19 mouse cellular contexts compared by ENCODE assay signal in genomic region chr1:132143730-132144129, GRCm38 (mm10). TPM values are rescaled to one million over a fixed set of nuclear protein-coding genes. Genes with fewer than 3 reads are reported as not detected.
DNase-seq lines count a peak whose midpoint lies in the region; ATAC-seq and TF ChIP-seq lines count a peak whose summit lies in the region.
"Had no signal": no experiment of that assay in that cellular context is flagged by ENCODE, and none has a peak within 500 bp of the region (broad histone marks: within the 10 kb centered on the region; RNA-seq: fewer than 3 reads in every experiment).

No protein-coding gene starts in this region.

- H3K4me2 ChIP-seq in embryonic facial prominence, embryonic 12.5 days (replicated peaks): no peak overlapping the region
- H3K4me2 ChIP-seq in forebrain, embryonic 13.5 days: no peak overlapping the region
- no peak overlapping the region for H3K4me2 ChIP-seq in midbrain, embryonic 14.5 days (ENCODE audit: low read length)
- H3K4me2 ChIP-seq: kidney, embryonic 15.5 days; limb, embryonic 15.5 days had no signal

- H3K9me3 ChIP-seq in embryonic facial prominence, embryonic 12.5 days: no peaks in the 10 kb centered on the region
- H3K9me3 ChIP-seq in forebrain, embryonic 13.5 days (replicated peaks): no peaks in the 10 kb centered on the region
- no peaks in the 10 kb centered on the region for H3K9me3 ChIP-seq in midbrain, embryonic 14.5 days (ENCODE audit: control insufficient read depth, low read length)
- H3K9me3 ChIP-seq: kidney, embryonic 15.5 days; limb, embryonic 15.5 days had no signal

- H3K4me3 ChIP-seq in layer of hippocampus, adult 2 months: no peak overlapping the region
- H3K4me3 ChIP-seq in embryonic facial prominence, embryonic 12.5 days: no peak overlapping the region
- no peak overlapping the region for H3K4me3 ChIP-seq in forebrain, embryonic 13.5 days
- H3K4me3 ChIP-seq in midbrain, embryonic 14.5 days (replicated peaks; ENCODE audit: low read depth, low read length): no peak overlapping the region
- H3K4me3 ChIP-seq: kidney, embryonic 15.5 days; limb, embryonic 15.5 days had no signal

- TF ChIP-seq CTCF in layer of hippocampus, adult 2 months (conservative IDR thresholded peaks at IDR 0.05): no peak

- WGBS in embryonic facial prominence, embryonic 12.5 days: 58% methylated on average over 4 of the region's 4 CpGs
- WGBS in forebrain, embryonic 13.5 days: 67% methylated on average over 4 of the region's 4 CpGs
- 57% methylated on average over 4 of the region's 4 CpGs for WGBS in midbrain, embryonic 14.5 days

- peaks cover 6% of the 10 kb centered on the region; the same call in 1 of the 2 replicates for H3K4me1 ChIP-seq in embryonic facial prominence, embryonic 12.5 days
- H3K4me1 ChIP-seq in forebrain, embryonic 13.5 days: peaks cover 27% of the 10 kb centered on the region
- peaks cover 28% of the 10 kb centered on the region for H3K4me1 ChIP-seq in midbrain, embryonic 14.5 days (ENCODE audit: control insufficient read depth, insufficient read depth, low read length)

- H3K27me3 ChIP-seq in embryonic facial prominence, embryonic 12.5 days: 0 out of 2 replicates have a peak, but pooled peaks cover 13% of the 10 kb centered on the region
- H3K27me3 ChIP-seq in forebrain, embryonic 13.5 days: peaks cover 15% of the 10 kb centered on the region
- peaks cover 10% of the 10 kb centered on the region for H3K27me3 ChIP-seq in midbrain, embryonic 14.5 days (ENCODE audit: control insufficient read depth, insufficient read depth, low read length)

- peak overlapping the region; percentile 40; the same call in 1 of the 2 replicates for H3K27ac ChIP-seq in layer of hippocampus, adult 2 months
- no peak overlapping the region for H3K27ac ChIP-seq in embryonic facial prominence, embryonic 12.5 days
- no peak overlapping the region for H3K27ac ChIP-seq in forebrain, embryonic 13.5 days
- peak overlapping the region; percentile 52 for H3K27ac ChIP-seq in midbrain, embryonic 14.5 days (replicated peaks; ENCODE audit: low read depth, low read length)
- H3K27ac ChIP-seq: kidney, embryonic 15.5 days; limb, embryonic 15.5 days had no signal

- 0 out of 2 replicates have a peak overlapping the region, but pooled peaks have one; percentile 3 for H3K9ac ChIP-seq in embryonic facial prominence, embryonic 12.5 days
- 0 out of 2 replicates have a peak overlapping the region, but pooled peaks have one; percentile 2 for H3K9ac ChIP-seq in forebrain, embryonic 13.5 days
- H3K9ac ChIP-seq in midbrain, embryonic 14.5 days (replicated peaks; ENCODE audit: low read length): no peak overlapping the region
- H3K9ac ChIP-seq: kidney, embryonic 15.5 days; limb, embryonic 15.5 days had no signal

- no peaks in the 10 kb centered on the region for H3K36me3 ChIP-seq in embryonic facial prominence, embryonic 12.5 days
- no peaks in the 10 kb centered on the region for H3K36me3 ChIP-seq in forebrain, embryonic 13.5 days (ENCODE audit: poor library complexity, severe bottlenecking)
- no peaks in the 10 kb centered on the region for H3K36me3 ChIP-seq in midbrain, embryonic 14.5 days (ENCODE audit: control insufficient read depth, insufficient read depth, low read length)
- H3K36me3 ChIP-seq: kidney, embryonic 15.5 days; limb, embryonic 15.5 days had no signal

- no peak for ATAC-seq in embryonic facial prominence, embryonic 12.5 days (ENCODE audit: insufficient number of reproducible peaks, insufficient read depth, low FRiP score, low TSS enrichment)
- ATAC-seq in forebrain, embryonic 13.5 days: peak; percentile 4; the same call in 1 of the 2 replicates
- no peak for ATAC-seq in midbrain, embryonic 14.5 days (ENCODE audit: low FRiP score, low TSS enrichment)
- ATAC-seq: CD4-positive, CD25-positive, alpha-beta regulatory T cell, adult 4 months had no signal

- DNase-seq in layer of hippocampus, adult 2 months (ENCODE audit: low spot score in 2 of 2): peak in 1 of 2 experiments; percentile 23
- no peak for DNase-seq in layer of hippocampus, postnatal 14 days (ENCODE audit: low spot score in 2 of 2)
- DNase-seq in midbrain, embryonic 14.5 days: no peak
- DNase-seq in natural killer cell, adult 2 months (ENCODE audit: low spot score in 2 of 2): no peak
- no peak for DNase-seq in urinary bladder, postnatal 4 days (ENCODE audit: low spot score in 2 of 2)
- DNase-seq: adrenal gland, adult 2 months; cerebellum, adult 11-12 months; heart, adult 11 months; lung, adult 18-20 months had no signal

RNA-seq across cellular contexts. Expression of gene Cdk18, which starts 4.2 kb away (rescaled TPM):
- total RNA-seq in layer of hippocampus, adult 2 months (2021): 10 to 100 TPM; 21.7 to 23.7 TPM
- 10 to 100 TPM; 21.2 to 21.9 TPM for total RNA-seq in layer of hippocampus, postnatal 14 days (2021)
- 2.9 and 3.3 TPM in 2 replicates for polyA plus RNA-seq in embryonic facial prominence, embryonic 12.5 days (2016; fragmentation: Nextera tagmentation; extraction: Ambion mirVana)
- 0.23 and 0.59 TPM in 2 replicates for polyA plus RNA-seq in forebrain, embryonic 13.5 days (2015; fragmentation: Nextera tagmentation; extraction: Ambion mirVana)
- polyA plus RNA-seq in midbrain, embryonic 14.5 days (2014; fragmentation: Nextera tagmentation; extraction: Ambion mirVana): 0.63 and 1.1 TPM in 2 replicates
- total RNA-seq: neutrophil, adult 5-6 weeks had no signal
- polyA plus RNA-seq: CD4-positive, CD25-positive, alpha-beta regulatory T cell, adult 4 months had no signal

RNA-seq across cellular contexts. Expression of gene Lemd1, which starts 47.5 kb away (rescaled TPM):
- under 1 TPM; 0.64 to 0.88 TPM for total RNA-seq in layer of hippocampus, adult 2 months (2021)
- 1 to 10 TPM; 1.4 to 1.8 TPM for total RNA-seq in layer of hippocampus, postnatal 14 days (2021)
- polyA plus RNA-seq in embryonic facial prominence, embryonic 12.5 days (2016; fragmentation: Nextera tagmentation; extraction: Ambion mirVana): 1.5 and 2.0 TPM in 2 replicates
- 14.3 and 17.0 TPM in 2 replicates for polyA plus RNA-seq in forebrain, embryonic 13.5 days (2015; fragmentation: Nextera tagmentation; extraction: Ambion mirVana)
- polyA plus RNA-seq in midbrain, embryonic 14.5 days (2014; fragmentation: Nextera tagmentation; extraction: Ambion mirVana): 21.2 and 23.2 TPM in 2 replicates
- total RNA-seq: common myeloid progenitor, adult 5-6 weeks; gastrocnemius, adult 18-20 months; MEL; neutrophil, adult 5-6 weeks had no signal
- polyA plus RNA-seq: CD4-positive, CD25-positive, alpha-beta regulatory T cell, adult 4 months; heart, embryonic 16.5 days had no signal

RNA-seq across cellular contexts. Expression of gene AC124108.1, which starts 47.5 kb away (rescaled TPM):
- under 1 TPM; 0.47 to 0.61 TPM for total RNA-seq in layer of hippocampus, adult 2 months (2021)
- under 1 TPM; 0.91 to 0.97 TPM for total RNA-seq in layer of hippocampus, postnatal 14 days (2021)
- 0.43 and 0.75 TPM in 2 replicates for polyA plus RNA-seq in embryonic facial prominence, embryonic 12.5 days (2016; fragmentation: Nextera tagmentation; extraction: Ambion mirVana)
- polyA plus RNA-seq in forebrain, embryonic 13.5 days (2015; fragmentation: Nextera tagmentation; extraction: Ambion mirVana): 3.4 and 3.9 TPM in 2 replicates
- 4.4 and 4.5 TPM in 2 replicates for polyA plus RNA-seq in midbrain, embryonic 14.5 days (2014; fragmentation: Nextera tagmentation; extraction: Ambion mirVana)
- total RNA-seq: common myeloid progenitor, adult 5-6 weeks; gastrocnemius, adult 18-20 months; MEL; neutrophil, adult 5-6 weeks had no signal
- polyA plus RNA-seq: CD4-positive, CD25-positive, alpha-beta regulatory T cell, adult 4 months; heart, embryonic 16.5 days had no signal

Comparison
In these comparisons a context has a peak if more than half of its experiments do, and no peak if none do; other contexts are left out.
1. H3K27ac ChIP-seq: peak in layer of hippocampus, adult 2 months (single experiment) and midbrain, embryonic 14.5 days (single experiment); none in embryonic facial prominence, embryonic 12.5 days (single experiment) and forebrain, embryonic 13.5 days (single experiment).